Comparison of ENCODE assay signal across 8 mouse cellular contexts in genomic region chr16:87495716-87496447, GRCm38 (mm10). TPM values are rescaled to one million over a fixed set of nuclear protein-coding genes. Genes with fewer than 3 reads are reported as not detected.
A peak's percentile ranks its signal among the peaks of the same experiment; 100 is the strongest.
DNase-seq lines count a peak whose midpoint lies in the region; ATAC-seq lines count a peak whose summit lies in the region.

Gene Cct8 (minus strand): TSS chr16:87495873.

- peaks cover 13% of the 10 kb centered on the region for H3K36me3 ChIP-seq in hindbrain, embryonic 16.5 days (ENCODE audit: control insufficient read depth, insufficient read depth, low read length)
- peaks cover 28% of the 10 kb centered on the region for H3K36me3 ChIP-seq in macrophage (ENCODE audit: inconsistent target)

- H3K4me2 ChIP-seq in hindbrain, embryonic 16.5 days (ENCODE audit: low read length), result peak within 1 kb of the TSS; percentile 80

- peak within 1 kb of the TSS; percentile 96 for H3K9ac ChIP-seq in hindbrain, embryonic 16.5 days (ENCODE audit: low read depth, low read length)

- ATAC-seq in hindbrain, embryonic 16.5 days, result peak; percentile 96

- H3K27me3 ChIP-seq in hindbrain, embryonic 16.5 days (replicated peaks; ENCODE audit: control insufficient read depth, insufficient read depth, low read length), result no peaks in the 10 kb centered on the region

- no peaks in the 10 kb centered on the region for H3K9me3 ChIP-seq in hindbrain, embryonic 16.5 days (ENCODE audit: control insufficient read depth, low read length)

- DNase-seq in WW6 (ENCODE audit: low read depth, low spot score), result peak; percentile 92
- DNase-seq in cerebellum, postnatal 4 days (ENCODE audit: low spot score in 2 of 2), result peak; percentile 91 to 94
- peak; percentile 97 for DNase-seq in gastrocnemius, adult 18-20 months (ENCODE audit: low spot score)
- DNase-seq in left cerebral cortex, adult 18-20 months (ENCODE audit: low spot score in 2 of 2), result peak; percentile 97
- DNase-seq in right cerebral cortex, adult 18-20 months, result peak; percentile 97
- peak; percentile 92 for DNase-seq in urinary bladder, postnatal 10 days (ENCODE audit: low spot score)

- H3K27ac ChIP-seq in hindbrain, embryonic 16.5 days (ENCODE audit: low read depth, low read length), result peak within 1 kb of the TSS; percentile 86
- peak within 1 kb of the TSS; percentile 51 for H3K27ac ChIP-seq in macrophage

- under 1% methylated on average over 48 of the region's 48 CpGs for WGBS in hindbrain, embryonic 16.5 days
- under 1% methylated on average over 48 of the region's 48 CpGs for WGBS in macrophage (ENCODE audit: missing documents)

- H3K4me3 ChIP-seq in hindbrain, embryonic 16.5 days (ENCODE audit: low read length), result peak within 1 kb of the TSS; percentile 84
- peak within 1 kb of the TSS; percentile 95 for H3K4me3 ChIP-seq in macrophage (ENCODE audit: inconsistent target)

- peaks cover 15% of the 10 kb centered on the region for H3K4me1 ChIP-seq in hindbrain, embryonic 16.5 days (ENCODE audit: control insufficient read depth, insufficient read depth, low read depth, low read length)

- peaks cover 47% of the 10 kb centered on the region for H3K79me2 ChIP-seq in macrophage (ENCODE audit: inconsistent target)

RNA-seq across cellular contexts. Expression of gene Cct8, which starts in this region (rescaled TPM):
- total RNA-seq in gastrocnemius, adult 18-20 months (2021), result 100 to 1,000 TPM in 1 of 2 experiments, 10 to 100 TPM in 1; 98.3 to 113 TPM
- polyA plus RNA-seq in hindbrain, embryonic 16.5 days (2015; fragmentation: Nextera tagmentation; extraction: Ambion mirVana), result 395 and 404 TPM in 2 replicates
- total RNA-seq in left cerebral cortex, adult 18-20 months (2021), result 100 to 1,000 TPM; 180 to 183 TPM
- 100 to 1,000 TPM in 20 of 26 experiments, 10 to 100 TPM in 6; 78.9 to 170 (median 118) TPM for total RNA-seq in macrophage (2018; cell fraction: chromatin; rRNA removed)
- 100 to 1,000 TPM in 16 of 26 experiments, 10 to 100 TPM in 10; 89.0 to 112 (median 102) TPM for total RNA-seq in macrophage (2018; cell fraction: cytosol; rRNA removed)
- 100 to 1,000 TPM in 5 of 26 experiments, 10 to 100 TPM in 21; 63.8 to 120 (median 88.3) TPM for total RNA-seq in macrophage (2018; cell fraction: nucleus; rRNA removed)
- 108 to 198 TPM (median 124 TPM) in 3 replicates for polyA plus RNA-seq in macrophage (2018)

Comparison
In these comparisons a context has a peak if more than half of its experiments do, and no peak if none do; other contexts are left out.
1. Peak in every context shown above with its lines: DNase-seq, ATAC-seq, H3K4me3 ChIP-seq and H3K27ac ChIP-seq.